Mouse (Mus musculus): ENCODE data around the gene Vmn1r135.
"Not testable (repeated sequence)": the region's sequence is repeated elsewhere in the genome, so short reads cannot be mapped to it uniquely, and the experiment has no call there.

Vmn1r135 gene

GRCm38 (mm10) chr7:21832051-21832450, at the start of gene Vmn1r135:
Gene Vmn1r135, plus strand, starts transcription at chr7:21832351.
- DNase-seq = not testable (repeated sequence)

GRCm38 (mm10) chr7:21796628-21797027, 35.5 kb upstream of the Vmn1r135 start, which contains the start of gene Gm4177:
Gene Gm4177, minus strand, starts transcription at chr7:21796728.
- not testable (repeated sequence) for DNase-seq

- DNase-seq = not testable (repeated sequence)
These were observed 12.0 kb downstream of the Vmn1r135 start, which contains the start of gene Gm5725 for GRCm38 (mm10) chr7:21844167-21844566. Gene Gm5725, minus strand, starts transcription at chr7:21844267.
